Mouse (Mus musculus) embryonic fibroblast, embryonic 13.5 days (primary cell): ENCODE data around the gene Hivep2.

Experiments
- CTCF ChIP-seq: IDR thresholded peaks from 2 replicates; pipeline ENCODE4 v1.5.1; 2011; ENCODE audit warnings: mild to moderate bottlenecking, control low read depth, low read length, moderate library complexity, borderline replicate concordance; ENCODE audit not compliant: insufficient read depth
- POLR2A ChIP-seq: IDR thresholded peaks from 2 replicates; pipeline ENCODE4 v1.6.1; 2011; ENCODE audit warnings: low read depth, mild to moderate bottlenecking, control low read depth, low read length, moderate library complexity

- TF ChIP-seq CTCF, result no peak
- TF ChIP-seq POLR2A, result no peak
Observed at GRCm38 (mm10) chr10:13988757-13989156, 22.9 kb downstream of the Hivep2 start.
